Mouse (Mus musculus): ENCODE measurements at regions not wholly inside any gene's neighbourhood (a gene's known extent, or its start where the extent isn't known, plus 50 kb on each side); places are given as distances from the start of the nearest gene placed in this dataset.

GRCm38 (mm10) chr15:74420550-74420949 is 215.6 kb downstream of the Mroh4 start:
- Histone ChIP-seq H3K4me2 (replicated peaks) (no peak overlapping the region), H3K4me1 (no peaks in the 10 kb centered on the region), H3K4me3 (no peak overlapping the region), H3K27ac (no peak overlapping the region), H3K27me3 (no peaks in the 10 kb centered on the region), H3K9ac (no peak overlapping the region), H3K9me3 (no peaks in the 10 kb centered on the region), H3K36me3 (no peaks in the 10 kb centered on the region)
- WGBS, result 74% methylated on average over 8 of the region's 8 CpGs
- ATAC-seq (ENCODE audit: low FRiP score, low read depth), result no peak

GRCm38 (mm10) chr15:74418635-74419034 is 217.5 kb downstream of the Mroh4 start:
- no peak for ATAC-seq (ENCODE audit: low FRiP score, low read depth)
- Histone ChIP-seq H3K9ac (no peak overlapping the region), H3K9me3 (no peaks in the 10 kb centered on the region), H3K4me3 (no peak overlapping the region), H3K4me2 (replicated peaks) (no peak overlapping the region), H3K4me1 (peaks cover 2% of the 10 kb centered on the region; the same call in 1 of the 2 replicates), H3K36me3 (no peaks in the 10 kb centered on the region), H3K27ac (no peak overlapping the region), H3K27me3 (no peaks in the 10 kb centered on the region)
- 85% methylated on average over 7 of the region's 7 CpGs for WGBS

GRCm38 (mm10) chr15:74413217-74413616 is 222.9 kb downstream of the Mroh4 start:
- no peaks in the 10 kb centered on the region for H3K27me3 ChIP-seq
- no peak for ATAC-seq (ENCODE audit: low FRiP score, low read depth)
- H3K4me3 ChIP-seq, result no peak overlapping the region
- 55% methylated on average over 10 of the region's 10 CpGs for WGBS
- H3K36me3 ChIP-seq, result no peaks in the 10 kb centered on the region
- H3K4me2 ChIP-seq (replicated peaks), result no peak overlapping the region
- no peaks in the 10 kb centered on the region for H3K9me3 ChIP-seq
- H3K4me1 ChIP-seq, result peaks cover 7% of the 10 kb centered on the region
- no peak overlapping the region for H3K27ac ChIP-seq
- H3K9ac ChIP-seq, result no peak overlapping the region

GRCm38 (mm10) chr15:74412261-74412660 is 223.9 kb downstream of the Mroh4 start:
- Histone ChIP-seq H3K4me2 (replicated peaks) (no peak overlapping the region), H3K9ac (no peak overlapping the region), H3K9me3 (no peaks in the 10 kb centered on the region), H3K27me3 (no peaks in the 10 kb centered on the region), H3K4me3 (no peak overlapping the region), H3K36me3 (no peaks in the 10 kb centered on the region), H3K4me1 (peaks cover 7% of the 10 kb centered on the region), H3K27ac (no peak overlapping the region)
- WGBS, result 85% methylated on average over 3 of the region's 3 CpGs
- no peak for ATAC-seq (ENCODE audit: low FRiP score, low read depth)

DNA sequence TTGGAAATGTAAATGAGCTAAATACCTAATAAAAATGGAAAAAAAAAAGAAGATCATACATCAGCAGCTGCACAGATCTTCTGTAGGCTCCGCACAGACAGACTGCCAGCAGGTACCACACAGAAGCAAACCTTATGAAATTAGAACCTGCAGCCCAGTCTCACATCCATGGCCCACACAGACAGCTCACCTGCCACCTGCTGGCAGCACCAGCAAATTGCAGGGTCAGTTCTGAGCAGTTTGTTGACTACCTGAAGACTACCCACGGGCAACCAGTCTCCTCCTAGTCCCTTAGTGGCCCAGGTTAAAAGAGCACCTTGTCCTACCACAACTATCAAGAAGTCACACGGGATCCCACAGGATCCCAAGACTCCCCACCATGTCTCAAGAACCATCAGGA is 225.1 kb downstream of the Mroh4 start:
- H3K4me3 ChIP-seq, result no peak overlapping the region
- no peak overlapping the region for H3K4me2 ChIP-seq (replicated peaks)
- no peak for ATAC-seq (ENCODE audit: low FRiP score, low read depth)
- WGBS, result 73% methylated on average over 3 of the region's 3 CpGs
- H3K9me3 ChIP-seq, result no peaks in the 10 kb centered on the region
- peaks cover 7% of the 10 kb centered on the region for H3K4me1 ChIP-seq
- H3K36me3 ChIP-seq, result no peaks in the 10 kb centered on the region
- H3K27me3 ChIP-seq, result no peaks in the 10 kb centered on the region
- H3K27ac ChIP-seq, result no peak overlapping the region
- no peak overlapping the region for H3K9ac ChIP-seq

GRCm38 (mm10) chr15:74404866-74405265 is 231.3 kb downstream of the Mroh4 start:
- H3K4me3 ChIP-seq, result no peak overlapping the region
- no peak for ATAC-seq (ENCODE audit: low FRiP score, low read depth)
- H3K36me3 ChIP-seq, result no peaks in the 10 kb centered on the region
- H3K27ac ChIP-seq, result no peak overlapping the region
- H3K4me2 ChIP-seq (replicated peaks), result no peak overlapping the region
- H3K9me3 ChIP-seq, result no peaks in the 10 kb centered on the region
- WGBS, result 86% methylated on average over 6 of the region's 6 CpGs
- H3K9ac ChIP-seq, result no peak overlapping the region
- H3K27me3 ChIP-seq, result no peaks in the 10 kb centered on the region
- no peaks in the 10 kb centered on the region for H3K4me1 ChIP-seq

DNA sequence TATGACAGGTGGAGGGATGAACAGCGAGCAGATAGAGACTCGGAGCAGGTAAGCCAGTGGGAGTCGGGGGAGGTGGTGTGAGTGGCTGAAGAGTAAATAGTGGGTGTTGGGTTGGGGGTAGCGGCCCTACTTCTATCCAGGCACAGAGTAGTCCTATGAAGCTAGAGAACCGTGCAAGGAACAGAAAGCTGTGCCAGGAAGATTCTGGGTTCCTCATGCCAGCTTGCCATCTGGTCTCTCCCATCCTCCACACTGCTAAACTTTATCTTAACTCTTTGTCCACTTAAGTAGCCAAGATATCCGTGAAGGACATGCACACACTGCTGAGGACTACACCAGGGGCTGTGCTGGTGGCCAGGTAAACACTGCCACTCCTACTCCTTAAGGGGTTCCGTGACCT is 234.9 kb downstream of the Mroh4 start:
- no peak overlapping the region for H3K4me3 ChIP-seq
- H3K9ac ChIP-seq, result no peak overlapping the region
- no peaks in the 10 kb centered on the region for H3K9me3 ChIP-seq
- no peaks in the 10 kb centered on the region for H3K27me3 ChIP-seq
- no peak overlapping the region for H3K4me2 ChIP-seq (replicated peaks)
- ATAC-seq (ENCODE audit: low FRiP score, low read depth), result no peak
- H3K4me1 ChIP-seq, result no peaks in the 10 kb centered on the region
- H3K27ac ChIP-seq, result no peak overlapping the region
- 86% methylated on average over 7 of the region's 7 CpGs for WGBS
- no peaks in the 10 kb centered on the region for H3K36me3 ChIP-seq

- Histone ChIP-seq H3K27me3 (no peaks in the 10 kb centered on the region), H3K9me3 (no peaks in the 10 kb centered on the region), H3K4me1 (0 out of 2 replicates have a peak, but pooled peaks cover 2% of the 10 kb centered on the region), H3K27ac (no peak overlapping the region), H3K9ac (no peak overlapping the region), H3K4me3 (no peak overlapping the region), H3K4me2 (replicated peaks) (no peak overlapping the region), H3K36me3 (no peaks in the 10 kb centered on the region)
- no peak for ATAC-seq (ENCODE audit: low FRiP score, low read depth)
- 87% methylated on average over 8 of the region's 8 CpGs for WGBS
Measured at GRCm38 (mm10) chr15:74396029-74396428, 240.1 kb downstream of the Mroh4 start.

GRCm38 (mm10) chr15:74387533-74387932 is 248.6 kb downstream of the Mroh4 start:
- 19% methylated on average over 3 of the region's 3 CpGs for WGBS
- Histone ChIP-seq H3K4me3 (no peak overlapping the region), H3K27ac (no peak overlapping the region), H3K36me3 (no peaks in the 10 kb centered on the region), H3K9me3 (no peaks in the 10 kb centered on the region), H3K4me2 (replicated peaks) (no peak overlapping the region), H3K27me3 (peaks cover 4% of the 10 kb centered on the region; the same call in 1 of the 2 replicates), H3K9ac (no peak overlapping the region), H3K4me1 (0 out of 2 replicates have a peak, but pooled peaks cover 2% of the 10 kb centered on the region)
- ATAC-seq (ENCODE audit: low FRiP score, low read depth), result no peak

GRCm38 (mm10) chr15:74382556-74382955 is 253.6 kb downstream of the Mroh4 start:
- Histone ChIP-seq H3K4me3 (no peak overlapping the region), H3K4me2 (replicated peaks) (no peak overlapping the region), H3K9ac (no peak overlapping the region), H3K36me3 (no peaks in the 10 kb centered on the region), H3K4me1 (no peaks in the 10 kb centered on the region), H3K27me3 (no peaks in the 10 kb centered on the region), H3K27ac (no peak overlapping the region), H3K9me3 (no peaks in the 10 kb centered on the region)
- no peak for ATAC-seq (ENCODE audit: low FRiP score, low read depth)
- WGBS, result 63% methylated on average over 4 of the region's 4 CpGs

- no peaks in the 10 kb centered on the region for H3K27me3 ChIP-seq
- no peak for ATAC-seq (ENCODE audit: low FRiP score, low read depth)
- no peak overlapping the region for H3K27ac ChIP-seq
- no peaks in the 10 kb centered on the region for H3K36me3 ChIP-seq
- no peak overlapping the region for H3K4me3 ChIP-seq
- H3K4me2 ChIP-seq (replicated peaks), result no peak overlapping the region
- H3K9ac ChIP-seq, result no peak overlapping the region
- no peaks in the 10 kb centered on the region for H3K4me1 ChIP-seq
- no peaks in the 10 kb centered on the region for H3K9me3 ChIP-seq
- WGBS, result 87% methylated on average over 6 of the region's 6 CpGs
Measured at GRCm38 (mm10) chr15:74379366-74379765, 256.8 kb downstream of the Mroh4 start.

DNA sequence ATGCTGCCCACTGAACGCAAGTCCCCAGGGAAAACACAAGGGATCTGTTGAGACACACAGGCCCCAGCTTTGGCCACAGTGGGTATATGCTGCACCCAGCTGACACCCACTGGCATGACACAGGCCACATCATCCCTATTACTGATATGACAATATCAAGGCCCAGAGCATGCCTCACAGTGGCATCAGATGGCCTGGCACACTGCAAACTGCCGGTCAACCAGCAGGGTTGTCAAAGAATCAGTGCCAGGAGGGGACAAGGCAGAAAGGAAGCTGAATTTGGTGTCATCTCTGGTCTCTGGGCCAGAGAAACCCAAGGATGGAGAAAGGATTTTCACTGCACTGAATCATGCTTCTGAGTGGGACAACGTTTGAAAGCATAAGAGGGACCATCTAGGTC is 266.7 kb downstream of the Mroh4 start:
- H3K9ac ChIP-seq, result no peak overlapping the region

DNA sequence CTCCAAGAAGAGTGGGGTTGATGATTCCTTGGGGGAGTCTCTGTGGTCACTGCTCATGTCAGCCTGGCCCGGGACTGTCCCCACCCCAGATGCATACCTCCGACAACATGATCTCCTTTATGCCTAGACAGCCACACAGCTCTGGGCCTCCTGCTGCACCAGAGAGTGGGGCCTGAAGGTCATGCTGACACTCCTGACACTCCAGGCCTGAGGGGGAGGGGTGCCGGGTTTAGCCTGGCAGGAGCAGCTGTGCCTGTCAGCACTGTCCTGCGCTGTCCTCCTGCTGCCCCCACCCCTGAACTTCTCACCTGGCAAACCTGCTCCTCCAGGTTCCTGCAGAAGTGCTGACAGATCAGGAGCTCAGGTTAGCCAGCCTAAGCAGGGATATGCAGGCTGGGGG is 288.2 kb downstream of the Mroh4 start:
- Histone ChIP-seq H3K4me1 (no peaks in the 10 kb centered on the region), H3K9ac (no peak overlapping the region), H3K36me3 (no peaks in the 10 kb centered on the region), H3K4me3 (no peak overlapping the region), H3K27me3 (no peaks in the 10 kb centered on the region), H3K9me3 (0 out of 2 replicates have a peak, but pooled peaks cover 3% of the 10 kb centered on the region), H3K4me2 (replicated peaks) (no peak overlapping the region), H3K27ac (no peak overlapping the region)
- 34% methylated on average over 4 of the region's 4 CpGs for WGBS
- no peak for ATAC-seq (ENCODE audit: low FRiP score, low read depth)

More for the DNA sequence above, 266.7 kb downstream of the Mroh4 start:
- WGBS, result 79% methylated on average over 3 of the region's 3 CpGs
- Histone ChIP-seq H3K4me1 (no peaks in the 10 kb centered on the region), H3K4me2 (replicated peaks) (no peak overlapping the region), H3K9me3 (no peaks in the 10 kb centered on the region), H3K27me3 (no peaks in the 10 kb centered on the region; the same call in 1 of the 2 replicates), H3K4me3 (no peak overlapping the region), H3K27ac (no peak overlapping the region), H3K36me3 (no peaks in the 10 kb centered on the region)
- ATAC-seq (ENCODE audit: low FRiP score, low read depth), result no peak
